Mouse (Mus musculus) frontal cortex, postnatal 14 days (tissue): ENCODE measurements around the gene Slc32a1.

Source experiments
- DNase-seq, 2 experiments: peaks; one replicate each; pipeline ENCODE4 v3.0.0; 2022; ENCODE audit warnings: low spot score in 2 of 2

Slc32a1 gene

GRCm38 (mm10) chr2:158610488-158611325, at the start of gene Slc32a1:
TSS of gene Slc32a1 (plus strand) at chr2:158610767.
- DNase-seq, result peak; percentile 38 to 46

DNA sequence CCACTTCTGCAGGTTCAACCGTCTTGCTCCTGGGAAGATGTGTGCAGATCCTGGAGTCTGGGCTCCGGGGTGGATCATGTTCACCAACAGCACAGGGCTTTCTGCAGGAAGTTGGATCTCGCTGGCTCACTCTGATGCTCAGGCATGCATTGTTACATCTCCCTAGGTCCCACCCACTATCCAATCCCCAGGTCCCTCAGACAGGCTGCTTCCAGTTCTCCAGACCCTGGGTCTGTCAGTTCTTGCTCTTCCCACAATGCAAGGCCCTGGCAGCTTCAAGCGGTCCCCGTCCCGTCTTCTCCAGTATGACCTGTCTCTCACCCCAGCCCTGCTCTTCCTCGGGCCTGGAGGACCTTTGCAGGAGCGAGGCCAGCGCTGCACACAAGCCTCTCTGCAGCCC, 49.8 kb upstream of the Slc32a1 start:
- no peak for DNase-seq

- no peak for DNase-seq
Observed at GRCm38 (mm10) chr2:158561371-158562144, 49.0 kb upstream of the Slc32a1 start.

DNA sequence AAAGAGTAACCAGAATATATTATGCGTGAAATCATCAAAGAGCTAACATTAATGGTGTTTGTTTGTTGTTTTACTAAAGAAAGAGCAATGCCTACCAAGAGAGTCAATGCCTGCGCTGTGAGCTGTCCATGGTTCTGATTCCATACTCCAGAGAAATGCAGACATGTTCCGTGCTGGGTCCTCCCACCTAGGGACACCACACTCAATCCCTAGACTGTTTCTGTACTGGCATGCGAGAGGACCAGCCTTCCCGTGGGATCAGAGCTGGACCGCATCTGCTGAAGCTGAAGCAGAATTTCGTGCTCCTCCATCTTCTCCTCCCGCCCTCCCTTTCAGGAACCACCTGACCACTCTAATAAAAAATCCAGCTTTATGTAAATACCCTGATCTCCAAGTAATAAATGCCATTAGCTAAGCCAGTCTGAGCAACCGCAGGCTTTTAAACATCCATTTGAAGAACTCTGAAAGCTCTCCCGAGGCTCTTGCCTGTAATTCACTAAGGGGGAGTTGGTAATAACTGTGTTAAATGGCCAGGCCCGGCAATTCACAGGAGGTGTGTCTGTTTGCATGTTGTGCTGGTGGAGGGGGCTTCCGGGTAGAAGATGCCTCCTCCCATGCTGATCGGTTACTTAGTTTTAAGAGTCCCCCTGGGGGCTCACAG, 40.0 kb upstream of the Slc32a1 start:
- no peak for DNase-seq

DNA sequence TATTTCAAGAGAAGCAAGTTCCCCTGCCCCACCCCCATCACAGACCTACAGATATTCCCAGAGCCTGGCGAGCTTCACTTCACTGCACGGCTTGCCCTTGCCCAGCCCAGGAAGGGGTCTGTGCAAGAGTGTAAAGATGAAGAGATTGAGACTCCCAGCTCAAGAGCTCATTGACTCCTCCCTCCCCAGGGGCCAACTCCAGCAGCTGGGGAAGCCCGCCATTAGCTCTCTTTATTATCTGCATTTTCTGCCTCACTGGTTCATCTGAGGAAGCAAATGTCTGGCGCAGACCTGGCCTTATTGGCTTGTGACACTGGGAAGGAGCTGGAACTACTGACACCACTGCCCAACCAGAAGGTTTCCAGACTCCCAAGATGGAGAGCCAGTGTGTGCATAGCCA, 30.6 kb upstream of the Slc32a1 start:
- no peak for DNase-seq

DNA sequence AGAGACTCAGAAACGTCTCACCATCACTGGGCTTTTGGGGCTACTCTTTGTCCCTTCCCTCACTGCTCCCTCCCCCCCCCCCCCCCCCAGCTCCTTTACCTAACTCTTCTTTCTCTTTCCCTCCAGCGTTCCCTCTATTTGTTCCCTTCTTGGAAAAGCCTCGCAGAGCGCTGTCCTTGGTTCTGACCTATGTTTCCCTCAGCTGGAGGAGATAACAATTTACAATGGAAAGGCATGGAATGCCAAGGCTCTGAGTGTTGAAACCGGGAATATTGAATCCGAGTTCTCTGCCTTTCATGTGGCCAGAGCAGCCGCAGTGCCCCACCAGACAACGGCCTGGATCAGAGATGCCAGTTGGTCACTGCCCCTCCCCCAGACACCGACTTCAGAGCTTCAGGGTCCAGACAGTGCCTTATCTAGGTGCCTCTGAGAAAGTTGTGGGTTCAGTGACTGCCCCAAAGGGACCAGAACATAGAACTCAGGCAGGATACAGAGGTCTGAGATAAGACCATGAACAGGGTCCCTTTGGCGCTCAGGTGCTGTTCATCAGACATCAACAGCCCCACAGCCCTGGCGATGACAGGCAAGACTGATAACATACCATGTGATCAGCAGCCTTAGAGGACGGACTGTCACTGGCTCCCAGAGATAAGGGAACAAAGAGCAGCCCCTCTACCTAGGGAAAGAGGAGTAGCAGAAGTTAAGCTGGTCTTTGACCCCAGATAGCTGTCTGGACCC, 25.8 kb upstream of the Slc32a1 start:
- no peak for DNase-seq

- DNase-seq, result no peak
Observed at GRCm38 (mm10) chr2:158588524-158589271, 21.9 kb upstream of the Slc32a1 start.

GRCm38 (mm10) chr2:158590495-158590894, 20.1 kb upstream of the Slc32a1 start:
- no peak for DNase-seq

GRCm38 (mm10) chr2:158591286-158591685, 19.3 kb upstream of the Slc32a1 start:
- no peak for DNase-seq

DNA sequence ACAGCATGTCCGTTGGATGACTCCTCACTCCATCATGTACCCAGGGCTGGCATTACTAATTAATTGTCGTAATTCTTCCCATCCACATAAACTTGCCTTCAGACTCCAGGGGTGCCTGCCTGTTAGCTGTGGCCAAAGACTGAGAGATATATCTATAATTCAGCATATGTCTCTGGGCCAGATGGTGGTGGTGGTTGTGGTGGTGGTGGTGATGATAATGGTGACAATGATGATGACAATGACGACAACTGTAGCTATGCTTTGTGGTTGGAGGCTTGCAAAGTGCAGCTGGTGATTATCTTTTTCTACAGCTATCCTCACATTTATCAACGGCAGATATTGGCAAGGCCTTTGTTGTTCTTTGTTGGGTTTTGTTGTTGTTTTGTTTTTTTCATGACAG, 17.2 kb upstream of the Slc32a1 start:
- DNase-seq, result no peak

- DNase-seq, result no peak
Observed at GRCm38 (mm10) chr2:158595103-158595502, 15.5 kb upstream of the Slc32a1 start.

DNA sequence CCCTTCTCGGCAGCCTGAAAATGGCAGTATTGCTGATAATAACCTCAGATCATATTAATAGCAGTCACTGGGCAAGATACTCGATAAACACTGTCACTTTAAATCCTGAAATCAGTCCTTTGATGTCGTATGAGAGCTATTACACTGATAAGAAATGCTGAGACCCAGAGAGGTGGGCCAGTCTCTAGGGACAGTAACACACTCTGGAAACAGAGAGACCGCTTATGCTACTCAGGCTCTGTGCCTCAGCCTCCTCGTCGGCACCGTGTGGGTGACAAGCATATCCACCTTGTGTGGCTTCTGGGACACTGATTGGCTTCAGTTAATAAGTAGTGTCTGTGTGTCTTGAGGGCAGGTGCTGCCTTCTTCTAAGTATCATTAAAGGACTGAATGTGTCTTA, 15.0 kb upstream of the Slc32a1 start:
- DNase-seq, result no peak

DNA sequence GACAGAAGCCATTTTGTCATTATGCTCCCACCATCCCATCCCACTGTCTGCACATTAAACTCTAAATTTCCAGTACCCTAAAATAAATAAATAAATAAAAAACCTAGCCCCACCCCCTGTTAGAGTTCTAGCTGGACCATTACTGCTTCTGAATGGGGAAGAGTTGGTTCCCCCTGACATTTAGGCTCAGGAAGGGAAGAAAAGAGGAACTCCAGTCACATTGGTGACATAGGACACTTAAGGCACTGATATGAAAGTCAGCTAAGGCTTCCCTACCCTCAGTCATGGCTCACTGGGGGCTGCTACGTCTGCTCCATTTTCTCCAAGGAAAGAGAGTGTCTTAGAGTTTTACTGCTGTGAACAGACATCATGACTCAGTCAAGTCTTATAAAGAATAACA, 13.8 kb upstream of the Slc32a1 start:
- DNase-seq, result no peak

- DNase-seq, result no peak
Observed at GRCm38 (mm10) chr2:158600517-158600916, 10.1 kb upstream of the Slc32a1 start.

DNA sequence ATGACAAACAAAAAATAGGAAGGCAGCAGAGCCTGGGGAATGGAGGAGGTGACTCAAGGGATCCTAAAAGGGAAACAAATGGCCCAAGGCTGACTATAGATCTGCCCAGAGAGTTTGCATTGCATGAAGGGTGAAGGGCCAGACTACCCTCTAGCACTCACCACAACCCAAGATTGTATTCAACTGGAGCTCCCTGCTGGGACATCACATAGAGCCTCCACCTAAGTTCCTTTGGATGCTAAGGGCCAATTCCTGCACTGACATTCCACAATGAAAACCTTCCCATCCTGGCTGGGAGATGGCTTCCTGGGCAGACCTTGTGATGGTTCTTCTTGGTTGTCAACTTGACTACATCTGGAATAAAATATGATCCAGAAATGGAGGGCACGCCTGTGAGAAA, 9.2 kb upstream of the Slc32a1 start:
- no peak for DNase-seq

- no peak for DNase-seq
Observed at GRCm38 (mm10) chr2:158602663-158603062, 7.9 kb upstream of the Slc32a1 start.

GRCm38 (mm10) chr2:158606511-158606964, 4.0 kb upstream of the Slc32a1 start:
- DNase-seq, result no peak

DNA sequence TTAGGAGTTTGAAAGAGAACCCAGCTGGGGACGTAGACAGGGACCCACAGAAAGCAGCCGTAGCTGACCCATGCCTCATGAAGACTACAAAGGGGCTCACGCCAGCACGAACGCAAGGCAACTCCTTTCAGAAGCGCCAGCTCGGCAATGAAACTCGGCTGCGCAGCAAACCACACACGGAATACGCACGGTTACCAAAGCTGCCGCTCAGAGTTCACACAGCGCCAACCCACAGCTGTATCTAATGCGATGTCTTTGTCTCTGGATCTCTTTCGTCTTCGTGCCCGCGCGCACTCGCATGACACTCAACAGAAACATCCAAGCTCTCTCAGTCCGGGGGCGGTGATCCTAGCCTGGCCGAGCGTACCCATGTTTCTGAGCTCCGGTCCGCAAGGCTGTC, 886 bp upstream of the Slc32a1 start:
- DNase-seq, result peak in 1 of 2 experiments; percentile 25

DNA sequence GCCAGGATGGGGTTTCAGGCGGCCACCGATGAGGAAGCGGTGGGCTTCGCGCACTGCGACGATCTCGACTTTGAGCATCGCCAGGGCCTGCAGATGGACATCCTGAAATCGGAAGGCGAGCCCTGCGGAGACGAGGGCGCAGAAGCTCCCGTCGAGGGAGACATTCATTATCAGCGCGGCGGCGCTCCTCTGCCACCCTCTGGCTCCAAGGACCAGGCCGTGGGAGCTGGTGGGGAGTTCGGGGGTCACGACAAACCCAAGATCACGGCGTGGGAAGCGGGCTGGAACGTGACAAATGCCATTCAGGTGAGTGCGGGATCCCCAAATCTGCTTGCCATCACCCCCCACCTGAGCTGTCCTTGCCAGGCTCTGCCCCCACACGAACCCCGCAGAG, 756 bp downstream of the Slc32a1 start:
- DNase-seq, result no peak

- DNase-seq, result peak in 1 of 2 experiments; percentile 37
Observed at GRCm38 (mm10) chr2:158611726-158612670, 1.4 kb downstream of the Slc32a1 start.
